Mouse (Mus musculus) cortical plate, adult 2 months (tissue): ENCODE results near the gene Msx3. TPM values are rescaled to one million over a fixed set of nuclear protein-coding genes. Genes with fewer than 3 reads are reported as not detected.

Experiments used
- H3K27ac ChIP-seq: fragments of 200-500 bp; 2 replicates; pipeline ENCODE4 v1.5.1; 2012; ENCODE audit warnings: low read length, control low read depth, inconsistent platforms; ENCODE audit not compliant: insufficient read depth
- H3K4me1 ChIP-seq: fragments of 200-500 bp; 2 replicates; pipeline ENCODE4 v1.6.1; 2011; ENCODE audit warnings: low read length; ENCODE audit not compliant: control insufficient read depth, insufficient read depth
- H3K4me3 ChIP-seq: fragments of 200-500 bp; 2 replicates; pipeline ENCODE4 v1.5.1; 2011; ENCODE audit warnings: mild to moderate bottlenecking, low read length, control low read depth; ENCODE audit not compliant: insufficient read depth
- CTCF ChIP-seq: fragments of 200-500 bp; IDR thresholded peaks from 2 replicates; pipeline ENCODE4 v1.5.1; 2011; ENCODE audit warnings: mild to moderate bottlenecking, control low read depth, low read length; ENCODE audit not compliant: insufficient read depth; ENCODE audit errors: extremely low read depth
- POLR2A ChIP-seq: fragments of 200-500 bp; IDR thresholded peaks from 2 replicates; pipeline ENCODE4 v1.6.1; 2011; ENCODE audit warnings: mild to moderate bottlenecking, low read length, control low read depth; ENCODE audit not compliant: insufficient read depth; ENCODE audit errors: extremely low read depth
- polyA plus RNA-seq: library from polyadenylated mRNA; depleted of rRNA; stranded (reverse); fragments of >200 nt; gene quantifications from 2 replicates; pipeline ENCODE4 v1.2.3, GENCODE M21; 2012

The Msx3 gene
- polyA plus RNA-seq, 1 experiment, result 0.13 TPM

DNA sequence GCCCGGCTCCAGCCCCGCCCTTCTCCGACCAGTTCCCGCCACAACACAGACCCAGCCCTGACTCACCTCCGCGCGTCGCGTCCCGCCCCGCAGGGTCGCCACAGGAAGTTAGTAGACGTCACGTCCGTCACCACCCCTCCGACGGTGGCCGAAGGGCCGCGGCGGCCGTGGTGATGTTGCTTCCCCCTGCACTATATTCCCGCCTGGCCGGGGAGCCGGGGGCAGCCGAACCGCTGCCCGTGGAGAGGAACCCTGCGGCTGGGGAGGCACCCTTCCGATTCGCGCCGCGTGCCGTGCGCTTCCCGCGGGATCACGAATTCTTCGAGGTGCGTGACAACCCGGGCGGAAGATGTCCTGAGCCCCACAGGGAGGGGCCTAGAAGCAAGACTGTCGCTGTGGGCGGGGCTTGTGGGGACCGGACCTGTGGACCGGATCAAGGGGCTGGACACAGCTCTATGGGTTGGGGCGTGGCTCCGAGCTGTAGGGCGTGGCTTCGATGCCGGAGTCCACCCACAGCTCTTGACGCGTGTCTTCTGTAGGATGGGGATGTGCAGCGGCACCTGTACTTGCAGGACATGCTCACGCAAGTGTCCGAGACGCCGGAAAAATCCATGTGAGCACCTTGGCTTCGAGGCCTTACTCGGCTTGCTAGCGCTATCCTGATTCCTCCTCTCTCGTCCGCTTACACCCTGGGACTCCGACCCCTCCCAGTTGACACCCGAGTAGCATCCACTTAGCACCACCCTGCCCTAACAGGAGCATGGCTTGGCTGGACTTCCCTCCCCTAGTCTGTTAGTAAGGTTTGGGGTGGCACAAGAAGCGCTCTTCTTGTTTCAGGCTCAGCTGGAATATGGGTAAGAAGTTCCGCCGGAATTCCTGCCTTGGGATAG, 12.4 kb downstream of the Msx3 start, which contains the start of the genes Zfp511 and Tubgcp2:
TSS of gene Zfp511 (plus strand) at position 111 of the 890 bp plus-strand sequence.
TSS of gene Tubgcp2 (minus strand) at position 389 of the 890 bp plus-strand sequence.
- Histone ChIP-seq H3K27ac (peak within 1 kb of the TSS; percentile 80), H3K4me3 (peak within 1 kb of the TSS; percentile 75), H3K4me1 (peaks cover 3% of the 10 kb centered on the region)
- TF ChIP-seq CTCF, result no peak
- peak; percentile 58 for TF ChIP-seq POLR2A

DNA sequence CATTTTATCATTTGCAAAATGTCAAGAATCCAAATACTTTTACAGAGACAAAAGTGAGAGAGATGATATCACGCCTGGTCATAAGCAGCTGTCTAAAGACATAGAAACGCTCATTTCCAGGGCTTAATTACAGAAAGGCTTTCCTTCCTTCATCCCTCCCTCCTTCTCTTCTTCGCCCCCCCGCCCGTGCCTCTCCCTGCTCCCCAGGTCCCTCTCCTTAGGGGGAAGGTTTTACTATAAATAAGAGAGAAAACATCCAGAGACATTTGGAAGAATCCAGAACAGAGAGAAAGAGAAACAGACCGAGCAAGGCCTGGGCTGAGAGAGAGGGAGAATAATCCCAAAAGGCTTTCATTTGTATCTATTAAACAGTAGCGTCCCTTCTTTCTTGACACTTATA, 13.4 kb downstream of the Msx3 start:
- no peak for TF ChIP-seq CTCF
- TF ChIP-seq POLR2A, result no peak
- Histone ChIP-seq H3K4me1 (peaks cover 3% of the 10 kb centered on the region), H3K4me3 (peak overlapping the region; percentile 75), H3K27ac (no peak overlapping the region)

DNA sequence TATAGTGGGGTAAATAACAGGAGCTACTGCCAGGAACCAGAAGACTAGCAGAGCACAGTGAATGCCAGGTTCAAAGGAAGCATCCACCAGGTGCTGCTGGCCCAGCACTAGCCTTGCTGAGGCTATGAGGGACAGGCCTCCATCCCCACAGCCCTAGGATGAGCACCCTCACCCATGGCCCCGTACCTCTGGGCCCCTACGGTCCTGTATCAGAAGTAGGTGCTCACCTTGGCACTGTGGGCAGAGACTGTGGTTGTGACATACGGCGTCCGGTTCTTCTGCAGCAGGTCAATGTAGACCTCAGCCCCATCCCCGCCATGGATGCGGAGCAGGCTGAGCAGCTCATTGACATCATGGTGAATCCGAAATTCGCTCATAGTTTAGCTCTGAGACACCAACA, 15.5 kb downstream of the Msx3 start:
- TF ChIP-seq POLR2A (no peak), CTCF (no peak)
- H3K4me1 ChIP-seq, result peaks cover 3% of the 10 kb centered on the region

DNA sequence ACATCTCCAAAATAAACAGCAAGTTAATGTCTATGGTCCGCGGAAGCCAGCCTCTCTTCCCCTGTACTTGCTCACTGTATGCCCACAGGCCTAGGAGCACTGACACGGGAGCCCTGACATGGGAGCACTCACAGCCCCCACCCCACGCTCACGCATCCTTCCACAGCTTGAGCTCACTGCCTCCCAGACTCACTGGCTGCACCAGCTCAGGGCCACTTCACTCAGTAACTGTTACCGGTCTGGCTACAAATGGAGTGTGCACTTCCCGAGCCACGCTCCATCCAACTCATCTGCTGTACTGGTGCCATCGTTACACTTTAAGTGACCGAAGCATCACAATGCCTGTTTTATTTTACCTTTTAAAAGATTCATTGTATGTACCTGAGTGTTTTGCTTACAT, 16.5 kb downstream of the Msx3 start:
- Histone ChIP-seq H3K27ac (no peak overlapping the region), H3K4me3 (no peak overlapping the region), H3K4me1 (peaks cover 3% of the 10 kb centered on the region)
- no peak for TF ChIP-seq POLR2A
- TF ChIP-seq CTCF, result no peak

More for the DNA sequence above, 15.5 kb downstream of the Msx3 start:
- no peak overlapping the region for H3K4me3 ChIP-seq
- H3K27ac ChIP-seq, result no peak overlapping the region

DNA sequence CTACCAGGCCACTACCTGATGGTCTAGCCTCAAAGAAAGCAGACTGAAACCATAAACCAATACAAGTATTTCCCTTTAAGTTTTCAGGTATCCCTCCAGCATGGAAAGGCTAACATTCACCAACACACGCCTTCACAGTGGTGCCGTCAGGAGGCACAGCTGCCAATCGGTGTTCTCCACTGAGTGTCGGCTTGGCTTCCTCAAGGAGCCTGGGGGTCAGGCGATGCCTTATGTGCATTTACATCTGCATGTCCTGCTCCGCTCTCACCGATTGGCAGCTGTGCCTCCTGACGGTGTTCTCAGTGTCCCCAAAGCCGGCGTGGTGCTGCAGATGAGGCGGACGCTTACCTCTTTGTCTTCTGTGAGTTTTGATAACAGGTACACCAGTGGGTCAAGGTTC, 17.1 kb downstream of the Msx3 start:
- Histone ChIP-seq H3K4me3 (no peak overlapping the region), H3K4me1 (no peaks in the 10 kb centered on the region), H3K27ac (no peak overlapping the region)
- TF ChIP-seq CTCF (no peak), POLR2A (no peak)

DNA sequence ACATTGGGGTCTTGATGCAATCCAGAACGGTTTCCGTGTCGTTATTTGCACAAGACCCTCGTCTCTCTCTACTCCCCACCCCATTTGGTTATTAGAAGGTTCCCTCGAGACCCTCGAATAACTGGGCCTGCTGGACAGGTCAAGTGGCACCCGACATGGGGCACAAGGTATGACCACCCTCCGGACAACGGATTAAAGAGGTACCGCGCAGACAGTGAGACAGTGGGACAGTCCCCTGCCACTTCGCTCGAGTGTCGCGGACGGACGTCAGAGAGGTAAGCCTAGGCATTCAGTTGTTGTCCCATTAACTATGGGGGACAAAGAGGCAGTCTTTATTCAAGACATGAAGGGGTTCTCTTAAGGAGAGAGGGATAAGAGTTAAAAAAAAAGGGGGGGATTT, 37.6 kb downstream of the Msx3 start:
- H3K27ac ChIP-seq, result no peak overlapping the region
- H3K4me3 ChIP-seq, result no peak overlapping the region
- no peaks in the 10 kb centered on the region for H3K4me1 ChIP-seq
- no peak for TF ChIP-seq CTCF
- no peak for TF ChIP-seq POLR2A

DNA sequence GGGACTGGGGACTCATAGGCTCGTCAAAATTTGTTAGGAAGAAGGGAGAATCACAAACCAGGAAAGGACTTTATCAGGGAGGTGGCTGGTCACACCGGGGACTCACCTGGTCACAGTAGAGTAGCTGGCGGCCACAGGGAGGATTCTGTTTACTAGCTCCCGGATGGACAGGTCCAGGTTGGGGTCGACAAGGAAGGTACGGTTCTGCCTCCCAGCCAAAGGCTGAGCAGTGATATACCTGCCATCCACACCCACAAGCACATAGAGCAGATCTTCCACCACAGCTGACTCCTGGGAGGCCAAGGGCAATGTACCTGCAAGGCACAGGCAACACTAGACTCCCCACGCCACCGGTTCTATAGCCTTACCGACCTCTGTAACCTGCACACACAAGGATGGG, 41.1 kb downstream of the Msx3 start:
- Histone ChIP-seq H3K4me3 (no peak overlapping the region), H3K4me1 (no peaks in the 10 kb centered on the region), H3K27ac (no peak overlapping the region)
- TF ChIP-seq POLR2A (no peak), CTCF (no peak)

DNA sequence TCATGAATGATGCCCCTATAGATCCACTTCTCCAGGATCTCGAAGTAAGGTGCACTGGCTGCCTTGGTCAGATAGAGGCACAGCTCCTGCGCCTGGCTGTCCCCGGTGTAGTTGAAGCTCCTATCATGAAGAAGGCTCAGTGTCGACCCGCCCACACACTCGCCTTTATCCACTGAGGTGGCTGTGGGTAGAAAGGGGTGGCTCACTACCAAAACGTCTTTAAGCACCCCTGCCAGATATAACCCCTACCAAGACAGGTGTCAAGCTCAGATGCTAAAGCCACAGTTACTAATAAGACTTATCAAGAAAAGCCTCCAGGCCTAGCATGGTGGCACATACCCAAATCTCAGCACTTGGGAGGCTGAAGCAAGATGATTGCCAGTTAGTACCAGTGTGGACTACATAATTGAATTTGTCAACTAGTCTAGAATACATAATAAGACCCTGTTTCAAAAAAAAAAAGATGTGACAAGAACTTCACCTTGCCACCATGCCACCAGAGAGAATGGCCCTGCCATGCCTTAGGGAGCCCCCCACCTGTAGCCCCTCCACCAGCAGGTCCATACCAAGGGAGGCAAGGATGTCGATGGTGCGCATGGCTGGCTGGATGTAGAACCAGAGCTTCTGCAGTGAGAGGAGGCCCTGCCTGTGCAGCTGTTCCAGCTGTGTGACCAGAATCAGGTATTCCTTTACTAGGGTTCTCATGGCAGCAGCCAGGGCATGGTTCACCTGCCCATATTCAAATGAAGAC, 41.9 kb downstream of the Msx3 start:
- H3K4me1 ChIP-seq, result no peaks in the 10 kb centered on the region

DNA sequence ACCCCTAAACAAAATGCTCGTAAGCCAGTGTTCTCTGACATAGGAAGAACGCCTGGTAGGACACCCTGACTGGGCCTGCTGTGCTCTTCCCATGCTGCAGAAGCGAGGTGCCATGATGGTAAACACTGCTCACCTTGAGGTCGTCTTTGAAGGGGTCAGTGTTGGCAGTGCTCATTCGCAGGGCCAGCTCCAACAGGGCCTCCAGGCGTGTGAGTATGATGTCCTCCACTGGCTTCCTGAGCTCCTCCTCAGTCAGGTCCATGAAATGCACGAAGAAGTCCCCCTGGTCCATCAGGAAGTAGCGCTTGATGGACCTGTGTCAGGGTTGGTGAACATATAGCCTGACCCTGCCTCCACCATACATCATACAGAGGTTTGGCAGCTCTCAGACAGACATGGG, 44.2 kb downstream of the Msx3 start:
- Histone ChIP-seq H3K27ac (no peak overlapping the region), H3K4me1 (no peaks in the 10 kb centered on the region), H3K4me3 (no peak overlapping the region)
- no peak for TF ChIP-seq CTCF
- TF ChIP-seq POLR2A, result no peak

More for the DNA sequence above, 41.9 kb downstream of the Msx3 start:
- no peak overlapping the region for H3K27ac ChIP-seq
- no peak overlapping the region for H3K4me3 ChIP-seq
- TF ChIP-seq POLR2A (no peak), CTCF (no peak)
